Comparison of ENCODE assay signal across 8 mouse cellular contexts in genomic region chr11:53479783-53480301, GRCm38 (mm10). TPM values are rescaled to one million over a fixed set of nuclear protein-coding genes. Genes with fewer than 3 reads are reported as not detected.
DNase-seq lines count a peak whose midpoint lies in the region; ATAC-seq lines count a peak whose summit lies in the region.

Gene Gm9945 (plus strand): TSS chr11:53480166.
Gene Sowaha (minus strand): TSS chr11:53480274.

- H3K27me3 ChIP-seq in heart, embryonic 11.5 days (ENCODE audit: control insufficient read depth, insufficient read depth, low read length): peaks cover 50% of the 10 kb centered on the region
- peaks cover 64% of the 10 kb centered on the region for H3K27me3 ChIP-seq in kidney, embryonic 16.5 days (ENCODE audit: insufficient read depth, low read length)
- peaks cover 72% of the 10 kb centered on the region for H3K27me3 ChIP-seq in limb, embryonic 15.5 days
- peaks cover 41% of the 10 kb centered on the region for H3K27me3 ChIP-seq in midbrain, embryonic 16.5 days (ENCODE audit: control insufficient read depth, insufficient read depth, low read depth, low read length)

- no peaks in the 10 kb centered on the region for H3K9me3 ChIP-seq in heart, embryonic 11.5 days (replicated peaks; ENCODE audit: control insufficient read depth, low read length)
- peaks cover 5% of the 10 kb centered on the region for H3K9me3 ChIP-seq in kidney, embryonic 16.5 days (ENCODE audit: low read length)
- H3K9me3 ChIP-seq in limb, embryonic 15.5 days: no peaks in the 10 kb centered on the region
- no peaks in the 10 kb centered on the region for H3K9me3 ChIP-seq in midbrain, embryonic 16.5 days (replicated peaks; ENCODE audit: control insufficient read depth, low read length, poor library complexity, severe bottlenecking)

- H3K9ac ChIP-seq in heart, embryonic 11.5 days (ENCODE audit: low read depth, low read length): peak within 1 kb of the TSS; percentile 52
- peak within 1 kb of the TSS; percentile 49 for H3K9ac ChIP-seq in kidney, embryonic 16.5 days (replicated peaks; ENCODE audit: low read length)
- H3K9ac ChIP-seq in limb, embryonic 15.5 days: peak within 1 kb of the TSS; percentile 18; the same call in 1 of the 2 replicates
- H3K9ac ChIP-seq in midbrain, embryonic 16.5 days (ENCODE audit: low read depth, low read length): peak within 1 kb of the TSS; percentile 70

- DNase-seq in heart, postnatal 36 days: no peak
- DNase-seq in cerebellum, adult 18-20 months: peak; percentile 85 to 87
- DNase-seq in yolk sac, embryonic 10.5 days (ENCODE audit: low spot score): peak; percentile 36

- H3K4me2 ChIP-seq in heart, embryonic 11.5 days: peak within 1 kb of the TSS; percentile 93
- peak within 1 kb of the TSS; percentile 79 for H3K4me2 ChIP-seq in kidney, embryonic 16.5 days (replicated peaks; ENCODE audit: low read depth, low read length)
- peak within 1 kb of the TSS; percentile 85 for H3K4me2 ChIP-seq in limb, embryonic 15.5 days
- peak within 1 kb of the TSS; percentile 86 for H3K4me2 ChIP-seq in midbrain, embryonic 16.5 days (ENCODE audit: low read length)

- intact Hi-C loops in heart, postnatal 36 days (cut with DNase I): no loop called here

- H3K36me3 ChIP-seq in heart, embryonic 11.5 days (ENCODE audit: control insufficient read depth, insufficient read depth, low read length): no peaks in the 10 kb centered on the region
- no peaks in the 10 kb centered on the region for H3K36me3 ChIP-seq in kidney, embryonic 16.5 days (ENCODE audit: insufficient read depth, low read length)
- H3K36me3 ChIP-seq in limb, embryonic 15.5 days: no peaks in the 10 kb centered on the region
- H3K36me3 ChIP-seq in midbrain, embryonic 16.5 days (ENCODE audit: control insufficient read depth, insufficient read depth, low read length): no peaks in the 10 kb centered on the region

- H3K4me1 ChIP-seq in heart, embryonic 11.5 days (ENCODE audit: control insufficient read depth, insufficient read depth, low read length): peaks cover 13% of the 10 kb centered on the region
- peaks cover 16% of the 10 kb centered on the region for H3K4me1 ChIP-seq in kidney, embryonic 16.5 days (ENCODE audit: insufficient read depth, low read length)
- peaks cover 19% of the 10 kb centered on the region for H3K4me1 ChIP-seq in limb, embryonic 15.5 days
- peaks cover 16% of the 10 kb centered on the region for H3K4me1 ChIP-seq in midbrain, embryonic 16.5 days (ENCODE audit: control insufficient read depth, insufficient read depth, low read length)

- 6% methylated on average over 38 of the region's 40 CpGs for WGBS in heart, embryonic 11.5 days (ENCODE audit: insufficient replicate concordance)
- 4% methylated on average over 40 of the region's 40 CpGs for WGBS in kidney, embryonic 16.5 days
- WGBS in limb, embryonic 15.5 days: 3% methylated on average over 40 of the region's 40 CpGs
- WGBS in midbrain, embryonic 16.5 days: 2% methylated on average over 40 of the region's 40 CpGs

- ATAC-seq in heart, embryonic 11.5 days (replicated peaks; ENCODE audit: insufficient number of reproducible peaks, low FRiP score, low TSS enrichment): no peak
- ATAC-seq in frontal cortex, adult (ENCODE audit: low TSS enrichment): peak; percentile 62
- peak; percentile 64 for ATAC-seq in kidney, embryonic 16.5 days (ENCODE audit: low FRiP score, low TSS enrichment)
- ATAC-seq in limb, embryonic 15.5 days (ENCODE audit: insufficient number of reproducible peaks, low FRiP score, low TSS enrichment, low read depth): no peak
- ATAC-seq in midbrain, embryonic 16.5 days: peak; percentile 67

- peak within 1 kb of the TSS; percentile 57 for H3K4me3 ChIP-seq in heart, embryonic 11.5 days (ENCODE audit: low read depth, low read length)
- H3K4me3 ChIP-seq in kidney, embryonic 16.5 days (ENCODE audit: low read length): peak within 1 kb of the TSS; percentile 44
- H3K4me3 ChIP-seq in limb, embryonic 15.5 days: peak within 1 kb of the TSS; percentile 44
- peak within 1 kb of the TSS; percentile 55 for H3K4me3 ChIP-seq in midbrain, embryonic 16.5 days (ENCODE audit: low read depth, low read length)

- no peak within 1 kb of the TSS for H3K27ac ChIP-seq in heart, embryonic 11.5 days (ENCODE audit: low read depth, low read length)
- H3K27ac ChIP-seq in kidney, embryonic 16.5 days (ENCODE audit: low read length): no peak within 1 kb of the TSS
- no peak within 1 kb of the TSS for H3K27ac ChIP-seq in limb, embryonic 15.5 days
- no peak within 1 kb of the TSS for H3K27ac ChIP-seq in midbrain, embryonic 16.5 days (ENCODE audit: low read length)

RNA-seq across cellular contexts. Expression of gene Gm9945, which starts in this region (rescaled TPM):
- polyA plus RNA-seq in heart, embryonic 11.5 days (2014; fragmentation: Nextera tagmentation; extraction: Ambion mirVana): 0.29 TPM in 1 of 2 replicates, not detected in the other
- total RNA-seq in heart, postnatal 36 days (2021): not detected
- not detected in 2 replicates for polyA plus RNA-seq in kidney, embryonic 16.5 days (2015; fragmentation: Nextera tagmentation; extraction: Ambion mirVana)
- not detected in 2 replicates for polyA plus RNA-seq in limb, embryonic 15.5 days (2015; fragmentation: Nextera tagmentation; extraction: Ambion mirVana)
- polyA plus RNA-seq in midbrain, embryonic 16.5 days (2015; fragmentation: Nextera tagmentation; extraction: Ambion mirVana): not detected in 2 replicates

RNA-seq across cellular contexts. Expression of gene Sowaha, which starts in this region (rescaled TPM):
- polyA plus RNA-seq in heart, embryonic 11.5 days (2014; fragmentation: Nextera tagmentation; extraction: Ambion mirVana): 0.41 and 0.73 TPM in 2 replicates
- total RNA-seq in heart, postnatal 36 days (2021): under 1 TPM; 0.14 TPM
- polyA plus RNA-seq in kidney, embryonic 16.5 days (2015; fragmentation: Nextera tagmentation; extraction: Ambion mirVana): 0.17 and 0.23 TPM in 2 replicates
- 0.21 and 0.28 TPM in 2 replicates for polyA plus RNA-seq in limb, embryonic 15.5 days (2015; fragmentation: Nextera tagmentation; extraction: Ambion mirVana)
- 1.1 and 1.6 TPM in 2 replicates for polyA plus RNA-seq in midbrain, embryonic 16.5 days (2015; fragmentation: Nextera tagmentation; extraction: Ambion mirVana)

Comparison
In these comparisons a context has a peak if more than half of its experiments do, and no peak if none do; other contexts are left out.
1. Peak in ATAC-seq, H3K4me3 ChIP-seq, H3K9ac ChIP-seq and H3K4me2 ChIP-seq in kidney, embryonic 16.5 days; RNA of the genes that start here not detected or under 1 TPM.
2. ATAC-seq: peak in frontal cortex, adult (single experiment) and midbrain, embryonic 16.5 days (single experiment); none in heart, embryonic 11.5 days (single experiment) and limb, embryonic 15.5 days (single experiment).
3. H3K9ac ChIP-seq: peak in every context shown above with its lines; median percentile 70 in midbrain, embryonic 16.5 days; 52 in heart, embryonic 11.5 days; 49 in kidney, embryonic 16.5 days; 18 in limb, embryonic 15.5 days.
4. DNase-seq: peak in cerebellum, adult 18-20 months (2 of 2) and yolk sac, embryonic 10.5 days (single experiment); none in heart, postnatal 36 days (0 of 2).
5. Peak in every context shown above with its lines, with median percentiles within 50 percentile points of each other: H3K4me2 ChIP-seq and H3K4me3 ChIP-seq.